Mouse (Mus musculus): ENCODE results near the gene Dapk2.

Dapk2 gene

GRCm38 (mm10) chr9:66237742-66238141 is 79.7 kb downstream of the Dapk2 start:
- DNase-seq, result no peak

- no peak for DNase-seq
Observed at GRCm38 (mm10) chr9:66239173-66239572, 81.2 kb downstream of the Dapk2 start.

- DNase-seq, result no peak
Observed at GRCm38 (mm10) chr9:66239691-66240090, 81.7 kb downstream of the Dapk2 start.

- DNase-seq, result no peak
Observed at GRCm38 (mm10) chr9:66240493-66240892, 82.5 kb downstream of the Dapk2 start.

GRCm38 (mm10) chr9:66240991-66241390 is 83.0 kb downstream of the Dapk2 start:
- DNase-seq, result peak; percentile 44

GRCm38 (mm10) chr9:66241722-66242121 is 83.7 kb downstream of the Dapk2 start:
- DNase-seq, result no peak

GRCm38 (mm10) chr9:66243240-66243639 is 85.2 kb downstream of the Dapk2 start:
- DNase-seq, result peak; percentile 38

- no peak for DNase-seq
Observed at GRCm38 (mm10) chr9:66244079-66244478, 86.1 kb downstream of the Dapk2 start.

- peak; percentile 66 for DNase-seq
Observed at GRCm38 (mm10) chr9:66245707-66246106, 87.7 kb downstream of the Dapk2 start.

GRCm38 (mm10) chr9:66249281-66249680 is 91.3 kb downstream of the Dapk2 start:
- peak; percentile 30 for DNase-seq

GRCm38 (mm10) chr9:66251159-66251691 is 93.2 kb downstream of the Dapk2 start:
- DNase-seq, result peak; percentile 55

GRCm38 (mm10) chr9:66261741-66262140 is 103.7 kb downstream of the Dapk2 start:
- no peak for DNase-seq

GRCm38 (mm10) chr9:66263701-66264100 is 105.7 kb downstream of the Dapk2 start:
- DNase-seq, result no peak

- DNase-seq, result no peak
Observed at GRCm38 (mm10) chr9:66265645-66266044, 107.6 kb downstream of the Dapk2 start.

- DNase-seq, result no peak
Observed at GRCm38 (mm10) chr9:66266237-66267170, 108.5 kb downstream of the Dapk2 start.

GRCm38 (mm10) chr9:66268804-66269203 is 110.8 kb downstream of the Dapk2 start:
- DNase-seq, result no peak

GRCm38 (mm10) chr9:66270038-66270437 is 112.0 kb downstream of the Dapk2 start:
- DNase-seq, result peak; percentile 38

GRCm38 (mm10) chr9:66271726-66272125 is 113.7 kb downstream of the Dapk2 start:
- no peak for DNase-seq

- DNase-seq, result no peak
Observed at GRCm38 (mm10) chr9:66273632-66274031, 115.6 kb downstream of the Dapk2 start.

- DNase-seq, result no peak
Observed at GRCm38 (mm10) chr9:66274657-66275056, 116.6 kb downstream of the Dapk2 start.

GRCm38 (mm10) chr9:66275267-66275991 is 117.4 kb downstream of the Dapk2 start:
- DNase-seq, result peak; percentile 39

GRCm38 (mm10) chr9:66276062-66276461 is 118.0 kb downstream of the Dapk2 start:
- DNase-seq, result no peak

GRCm38 (mm10) chr9:66276697-66277385 is 118.8 kb downstream of the Dapk2 start:
- peak; percentile 87 for DNase-seq

All from kidney, adult 9 months (tissue).